Mouse (Mus musculus): ENCODE measurements around the gene Ctps2.

GRCm38 (mm10) chrX:163063936-163064335, 162.9 kb downstream of the Ctps2 start:
- no peak for TF ChIP-seq CTCF (IDR thresholded peaks at IDR 0.05; ENCODE audit: low read depth)
- TF ChIP-seq EP300 (IDR thresholded peaks at IDR 0.05; ENCODE audit: low read depth): no peak

Data from heart, postnatal 0 days (tissue).